Comparison of ENCODE assay signal across 11 mouse cellular contexts in genomic region chr4:43060286-43060685, GRCm38 (mm10). TPM values are rescaled to one million over a fixed set of nuclear protein-coding genes. Genes with fewer than 3 reads are reported as not detected.
A peak's percentile ranks its signal among the peaks of the same experiment; 100 is the strongest.
DNase-seq lines count a peak whose midpoint lies in the region; ATAC-seq and TF ChIP-seq lines count a peak whose summit lies in the region.
"Had no signal": no experiment of that assay in that cellular context is flagged by ENCODE, and none has a peak within 500 bp of the region (broad histone marks: within the 10 kb centered on the region; RNA-seq: fewer than 3 reads in every experiment).

No protein-coding gene starts in this region.

- peak overlapping the region; percentile 87; the same call in 1 of the 2 replicates for H3K4me2 ChIP-seq in heart, embryonic 11.5 days
- H3K4me2 ChIP-seq in forebrain, postnatal 0 days (ENCODE audit: low read depth): peak overlapping the region; percentile 59
- H3K4me2 ChIP-seq in midbrain, postnatal 0 days (ENCODE audit: low read depth, low read length, poor library complexity, severe bottlenecking): peak overlapping the region; percentile 71

- no peaks in the 10 kb centered on the region for H3K9me3 ChIP-seq in heart, embryonic 11.5 days (replicated peaks; ENCODE audit: control insufficient read depth, low read length)
- H3K9me3 ChIP-seq in forebrain, postnatal 0 days (ENCODE audit: low read length): no peaks in the 10 kb centered on the region
- no peaks in the 10 kb centered on the region for H3K9me3 ChIP-seq in midbrain, postnatal 0 days (ENCODE audit: low read length)
- H3K9me3 ChIP-seq: embryonic facial prominence, embryonic 12.5 days; liver, embryonic 13.5 days had no signal

- 53% methylated on average over 3 of the region's 3 CpGs for WGBS in heart, embryonic 11.5 days (ENCODE audit: insufficient replicate concordance)
- WGBS in forebrain, postnatal 0 days: 24% methylated on average over 3 of the region's 3 CpGs
- 27% methylated on average over 3 of the region's 3 CpGs for WGBS in midbrain, postnatal 0 days

- no peak overlapping the region for H3K9ac ChIP-seq in heart, embryonic 11.5 days (ENCODE audit: low read depth, low read length)
- no peak overlapping the region for H3K9ac ChIP-seq in forebrain, postnatal 0 days
- H3K9ac ChIP-seq in midbrain, postnatal 0 days (replicated peaks; ENCODE audit: low read length, poor library complexity, severe bottlenecking): no peak overlapping the region
- H3K9ac ChIP-seq: embryonic facial prominence, embryonic 12.5 days; liver, embryonic 13.5 days had no signal

- intact Hi-C loops in heart, postnatal 25 days (cut with DNase I): no loop called here

- no peaks in the 10 kb centered on the region; the same call in 1 of the 2 replicates for H3K4me1 ChIP-seq in heart, embryonic 11.5 days (ENCODE audit: control insufficient read depth, insufficient read depth, low read length)
- peaks cover 4% of the 10 kb centered on the region; the same call in 1 of the 2 replicates for H3K4me1 ChIP-seq in forebrain, postnatal 0 days (ENCODE audit: insufficient read depth)
- 0 out of 2 replicates have a peak, but pooled peaks cover 2% of the 10 kb centered on the region for H3K4me1 ChIP-seq in midbrain, postnatal 0 days (ENCODE audit: insufficient read depth, low read length)
- H3K4me1 ChIP-seq: embryonic facial prominence, embryonic 12.5 days had no signal

- H3K27me3 ChIP-seq in heart, embryonic 11.5 days (ENCODE audit: control insufficient read depth, insufficient read depth, low read length): no peaks in the 10 kb centered on the region
- H3K27me3 ChIP-seq in forebrain, postnatal 0 days (ENCODE audit: insufficient read depth, low read length): no peaks in the 10 kb centered on the region
- no peaks in the 10 kb centered on the region for H3K27me3 ChIP-seq in midbrain, postnatal 0 days (ENCODE audit: insufficient read depth, low read length)

- no peak for ATAC-seq in heart, embryonic 11.5 days (replicated peaks; ENCODE audit: insufficient number of reproducible peaks, low FRiP score, low TSS enrichment)
- ATAC-seq in forebrain, postnatal 0 days: no peak
- no peak for ATAC-seq in midbrain, postnatal 0 days (ENCODE audit: low FRiP score)
- no peak for ATAC-seq in CD4-positive, CD25-positive, alpha-beta regulatory T cell, adult 4 months

- no peak overlapping the region for H3K27ac ChIP-seq in heart, embryonic 11.5 days (ENCODE audit: low read depth, low read length)
- H3K27ac ChIP-seq in layer of hippocampus, adult 2 months: peak overlapping the region; percentile 7; the same call in 1 of the 2 replicates
- H3K27ac ChIP-seq in forebrain, postnatal 0 days (ENCODE audit: low read depth, low read length): no peak overlapping the region
- no peak overlapping the region for H3K27ac ChIP-seq in midbrain, postnatal 0 days (ENCODE audit: low read depth, low read length)
- H3K27ac ChIP-seq: embryonic facial prominence, embryonic 12.5 days; liver, embryonic 13.5 days had no signal

- no peaks in the 10 kb centered on the region for H3K36me3 ChIP-seq in heart, embryonic 11.5 days (ENCODE audit: control insufficient read depth, insufficient read depth, low read length)
- H3K36me3 ChIP-seq in forebrain, postnatal 0 days (ENCODE audit: insufficient read depth): no peaks in the 10 kb centered on the region
- H3K36me3 ChIP-seq in midbrain, postnatal 0 days (ENCODE audit: insufficient read depth, low read length): no peaks in the 10 kb centered on the region
- H3K36me3 ChIP-seq: embryonic facial prominence, embryonic 12.5 days; liver, embryonic 13.5 days had no signal

- TF ChIP-seq CTCF in layer of hippocampus, adult 2 months (conservative IDR thresholded peaks at IDR 0.05): peak; percentile 56
- peak; percentile 23; the same call in 1 of the 2 replicates for TF ChIP-seq CTCF in forebrain, postnatal 0 days (IDR thresholded peaks at IDR 0.05; ENCODE audit: low read depth)
- peak; percentile 21 for TF ChIP-seq CTCF in midbrain, postnatal 0 days (IDR thresholded peaks at IDR 0.05)

- DNase-seq in heart, postnatal 25 days (ENCODE audit: low spot score): no peak
- DNase-seq in layer of hippocampus, adult 2 months (ENCODE audit: low spot score in 2 of 2): no peak
- DNase-seq in layer of hippocampus, postnatal 14 days (ENCODE audit: low spot score in 2 of 2): no peak
- peak; percentile 11 for DNase-seq in forebrain, postnatal 0 days
- DNase-seq in midbrain, postnatal 0 days (ENCODE audit: low spot score): no peak
- DNase-seq in testis, postnatal 10 days (ENCODE audit: low spot score): no peak
- DNase-seq: cerebellum, postnatal 14 days; liver, embryonic 13.5 days had no signal

- no peak overlapping the region for H3K4me3 ChIP-seq in heart, embryonic 11.5 days (ENCODE audit: low read depth, low read length)
- no peak overlapping the region for H3K4me3 ChIP-seq in layer of hippocampus, adult 2 months
- H3K4me3 ChIP-seq in forebrain, postnatal 0 days (ENCODE audit: low read depth, low read length): 0 out of 2 replicates have a peak overlapping the region, but pooled peaks have one; percentile 65
- H3K4me3 ChIP-seq in midbrain, postnatal 0 days (ENCODE audit: low read depth, low read length): peak overlapping the region; percentile 76; the same call in 1 of the 2 replicates

RNA-seq across cellular contexts. Expression of gene Unc13b, which starts 1.5 kb away (rescaled TPM):
- polyA plus RNA-seq in heart, embryonic 11.5 days (2014; fragmentation: Nextera tagmentation; extraction: Ambion mirVana): 9.3 TPM in 2 replicates
- 10 to 100 TPM; 14.8 to 16.3 TPM for total RNA-seq in heart, postnatal 25 days (2021)
- total RNA-seq in layer of hippocampus, adult 2 months (2021): 10 to 100 TPM; 41.7 to 45.7 TPM
- total RNA-seq in layer of hippocampus, postnatal 14 days (2021): 10 to 100 TPM; 48.4 to 53.3 TPM
- total RNA-seq in forebrain, postnatal 0 days (2014; rRNA removed): 52.9 and 54.7 TPM in 2 replicates
- polyA plus RNA-seq in forebrain, postnatal 0 days (2015; fragmentation: Nextera tagmentation; extraction: Ambion mirVana): 3.3 and 6.2 TPM in 2 replicates
- total RNA-seq in midbrain, postnatal 0 days (2014; rRNA removed): 40.2 and 54.6 TPM in 2 replicates
- polyA plus RNA-seq in midbrain, postnatal 0 days (2015; fragmentation: Nextera tagmentation; extraction: Ambion mirVana): 6.3 and 7.9 TPM in 2 replicates
- polyA plus RNA-seq in CD4-positive, CD25-positive, alpha-beta regulatory T cell, adult 4 months (2017; shearing (Covaris generic)): under 1 TPM; 0.05 to 0.29 TPM

RNA-seq across cellular contexts. Expression of gene Fam214b, which starts 14.3 kb away (rescaled TPM):
- 10.8 and 11.4 TPM in 2 replicates for polyA plus RNA-seq in heart, embryonic 11.5 days (2014; fragmentation: Nextera tagmentation; extraction: Ambion mirVana)
- total RNA-seq in heart, postnatal 25 days (2021): 10 to 100 TPM; 27.7 to 32.8 TPM
- 10 to 100 TPM; 36.1 to 40.3 TPM for total RNA-seq in layer of hippocampus, adult 2 months (2021)
- 10 to 100 TPM; 35.0 to 40.2 TPM for total RNA-seq in layer of hippocampus, postnatal 14 days (2021)
- 35.7 and 42.3 TPM in 2 replicates for total RNA-seq in forebrain, postnatal 0 days (2014; rRNA removed)
- 23.4 and 30.9 TPM in 2 replicates for polyA plus RNA-seq in forebrain, postnatal 0 days (2015; fragmentation: Nextera tagmentation; extraction: Ambion mirVana)
- total RNA-seq in midbrain, postnatal 0 days (2014; rRNA removed): 31.1 and 48.7 TPM in 2 replicates
- polyA plus RNA-seq in midbrain, postnatal 0 days (2015; fragmentation: Nextera tagmentation; extraction: Ambion mirVana): 30.3 and 32.3 TPM in 2 replicates
- 1 to 10 TPM; 1.5 to 2.3 TPM for polyA plus RNA-seq in CD4-positive, CD25-positive, alpha-beta regulatory T cell, adult 4 months (2017; shearing (Covaris generic))

RNA-seq across cellular contexts. Expression of gene Stoml2, which starts 28.8 kb away (rescaled TPM):
- polyA plus RNA-seq in heart, embryonic 11.5 days (2014; fragmentation: Nextera tagmentation; extraction: Ambion mirVana): 251 and 255 TPM in 2 replicates
- total RNA-seq in heart, postnatal 25 days (2021): 100 to 1,000 TPM; 104 to 108 TPM
- total RNA-seq in layer of hippocampus, adult 2 months (2021): 100 to 1,000 TPM in 1 of 2 experiments, 10 to 100 TPM in 1; 97.3 to 108 TPM
- 100 to 1,000 TPM; 102 to 103 TPM for total RNA-seq in layer of hippocampus, postnatal 14 days (2021)
- total RNA-seq in forebrain, postnatal 0 days (2014; rRNA removed): 94.4 and 120 TPM in 2 replicates
- 233 and 240 TPM in 2 replicates for polyA plus RNA-seq in forebrain, postnatal 0 days (2015; fragmentation: Nextera tagmentation; extraction: Ambion mirVana)
- 89.6 and 102 TPM in 2 replicates for total RNA-seq in midbrain, postnatal 0 days (2014; rRNA removed)
- polyA plus RNA-seq in midbrain, postnatal 0 days (2015; fragmentation: Nextera tagmentation; extraction: Ambion mirVana): 230 and 241 TPM in 2 replicates
- polyA plus RNA-seq in CD4-positive, CD25-positive, alpha-beta regulatory T cell, adult 4 months (2017; shearing (Covaris generic)): 100 to 1,000 TPM; 137 to 170 TPM

RNA-seq across cellular contexts. Expression of gene Pigo, which starts 34.7 kb away (rescaled TPM):
- 13.2 and 13.6 TPM in 2 replicates for polyA plus RNA-seq in heart, embryonic 11.5 days (2014; fragmentation: Nextera tagmentation; extraction: Ambion mirVana)
- 10 to 100 TPM; 21.8 to 25.1 TPM for total RNA-seq in heart, postnatal 25 days (2021)
- 10 to 100 TPM; 28.0 to 30.0 TPM for total RNA-seq in layer of hippocampus, adult 2 months (2021)
- 10 to 100 TPM; 29.1 to 32.0 TPM for total RNA-seq in layer of hippocampus, postnatal 14 days (2021)
- 15.6 and 20.3 TPM in 2 replicates for total RNA-seq in forebrain, postnatal 0 days (2014; rRNA removed)
- 16.5 and 21.9 TPM in 2 replicates for polyA plus RNA-seq in forebrain, postnatal 0 days (2015; fragmentation: Nextera tagmentation; extraction: Ambion mirVana)
- total RNA-seq in midbrain, postnatal 0 days (2014; rRNA removed): 30.5 and 33.4 TPM in 2 replicates
- 24.4 and 26.1 TPM in 2 replicates for polyA plus RNA-seq in midbrain, postnatal 0 days (2015; fragmentation: Nextera tagmentation; extraction: Ambion mirVana)
- polyA plus RNA-seq in CD4-positive, CD25-positive, alpha-beta regulatory T cell, adult 4 months (2017; shearing (Covaris generic)): 10 to 100 TPM; 12.1 to 34.1 TPM

RNA-seq across cellular contexts. Expression of gene Fancg, which starts 50.0 kb away (rescaled TPM):
- polyA plus RNA-seq in heart, embryonic 11.5 days (2014; fragmentation: Nextera tagmentation; extraction: Ambion mirVana): 11.0 and 11.5 TPM in 2 replicates
- 1 to 10 TPM; 3.8 to 4.3 TPM for total RNA-seq in heart, postnatal 25 days (2021)
- total RNA-seq in layer of hippocampus, adult 2 months (2021): 10 to 100 TPM; 10.4 to 12.9 TPM
- total RNA-seq in layer of hippocampus, postnatal 14 days (2021): 10 to 100 TPM in 1 of 2 experiments, 1 to 10 TPM in 1; 9.9 to 11.6 TPM
- total RNA-seq in forebrain, postnatal 0 days (2014; rRNA removed): 12.8 and 21.8 TPM in 2 replicates
- polyA plus RNA-seq in forebrain, postnatal 0 days (2015; fragmentation: Nextera tagmentation; extraction: Ambion mirVana): 10.9 and 12.4 TPM in 2 replicates
- 15.0 and 18.2 TPM in 2 replicates for total RNA-seq in midbrain, postnatal 0 days (2014; rRNA removed)
- 14.2 and 14.3 TPM in 2 replicates for polyA plus RNA-seq in midbrain, postnatal 0 days (2015; fragmentation: Nextera tagmentation; extraction: Ambion mirVana)
- polyA plus RNA-seq in CD4-positive, CD25-positive, alpha-beta regulatory T cell, adult 4 months (2017; shearing (Covaris generic)): 10 to 100 TPM; 23.3 to 38.7 TPM

Comparison
In these comparisons a context has a peak if more than half of its experiments do, and no peak if none do; other contexts are left out.
1. H3K4me3 ChIP-seq: peak in forebrain, postnatal 0 days (single experiment) and midbrain, postnatal 0 days (single experiment); none in heart, embryonic 11.5 days (single experiment) and layer of hippocampus, adult 2 months (single experiment).
2. Peak in every context shown above with its lines, with median percentiles within 50 percentile points of each other: H3K4me2 ChIP-seq and CTCF ChIP-seq.